Mouse (Mus musculus) common myeloid progenitor, adult 5-6 weeks (primary cell): Measurements from ENCODE around the gene Gm11939. TPM values are rescaled to one million over a fixed set of nuclear protein-coding genes. Genes with fewer than 3 reads are reported as not detected.
"Not testable (repeated sequence)": the region's sequence is repeated elsewhere in the genome, so short reads cannot be mapped to it uniquely, and the experiment has no call there.

Experiments used
- ATAC-seq: replicated peaks from 2 replicates; pipeline ENCODE4 v1.8.0; 2016; ENCODE audit warnings: low read depth, mild to moderate bottlenecking, moderate TSS enrichment, inconsistent platforms; ENCODE audit not compliant: poor library complexity, severe bottlenecking
- total RNA-seq: library from RNA; stranded (forward); fragments of 200-1000, 187-1606 nt; gene quantifications from 2 replicates; pipeline ENCODE4 v1.2.3, GENCODE M21; 2017

The Gm11939 gene
- total RNA-seq: not detected in 2 replicates

- ATAC-seq: no peak
Observed at GRCm38 (mm10) chr11:99559366-99559765, at the start of gene Gm11939. Gene Gm11939, minus strand, starts transcription at chr11:99559466.

- ATAC-seq: not testable (repeated sequence)
Observed at GRCm38 (mm10) chr11:99603208-99603607, 43.9 kb upstream of the Gm11939 start, which contains the start of gene Gm11938. Gene Gm11938, minus strand, starts transcription at chr11:99603308.

- not testable (repeated sequence) for ATAC-seq
Observed at GRCm38 (mm10) chr11:99597742-99598141, 38.5 kb upstream of the Gm11939 start, which contains the start of gene Krtap9-3. Gene Krtap9-3, minus strand, starts transcription at chr11:99598105.

- ATAC-seq: no peak
Observed at GRCm38 (mm10) chr11:99590981-99591380, 31.7 kb upstream of the Gm11939 start, which contains the start of gene Krtap1-3. Gene Krtap1-3, minus strand, starts transcription at chr11:99591339.

- no peak for ATAC-seq
Observed at GRCm38 (mm10) chr11:99585096-99585495, 25.8 kb upstream of the Gm11939 start.

- ATAC-seq: no peak
Observed at GRCm38 (mm10) chr11:99583245-99583704, 24.0 kb upstream of the Gm11939 start, which contains the start of gene Krtap1-4. Gene Krtap1-4, minus strand, starts transcription at chr11:99583654.

GRCm38 (mm10) chr11:99581564-99581963 is 22.3 kb upstream of the Gm11939 start:
- ATAC-seq: no peak

GRCm38 (mm10) chr11:99581051-99581450 is 21.8 kb upstream of the Gm11939 start:
- no peak for ATAC-seq

GRCm38 (mm10) chr11:99580636-99581035 is 21.4 kb upstream of the Gm11939 start, which contains the start of gene Krtap1-5:
Gene Krtap1-5, minus strand, starts transcription at chr11:99581016.
- no peak for ATAC-seq

GRCm38 (mm10) chr11:99574106-99574505 is 14.8 kb upstream of the Gm11939 start:
- ATAC-seq: peak; percentile 94

- ATAC-seq: no peak
Observed at GRCm38 (mm10) chr11:99573164-99573563, 13.9 kb upstream of the Gm11939 start.

- no peak for ATAC-seq
Observed at GRCm38 (mm10) chr11:99566530-99566929, 7.3 kb upstream of the Gm11939 start, which contains the start of gene Krtap3-1. Gene Krtap3-1, minus strand, starts transcription at chr11:99566630.

- ATAC-seq: no peak
Observed at GRCm38 (mm10) chr11:99562580-99562979, 3.3 kb upstream of the Gm11939 start.

GRCm38 (mm10) chr11:99557976-99558745 is 1.1 kb downstream of the Gm11939 start:
- ATAC-seq: no peak

GRCm38 (mm10) chr11:99556753-99557152 is 2.5 kb downstream of the Gm11939 start, which contains the start of gene Krtap3-2:
Gene Krtap3-2, minus strand, starts transcription at chr11:99556853.
- no peak for ATAC-seq

GRCm38 (mm10) chr11:99556195-99556594 is 3.1 kb downstream of the Gm11939 start:
- ATAC-seq: no peak

GRCm38 (mm10) chr11:99550765-99551164 is 8.5 kb downstream of the Gm11939 start, which contains the start of gene Krtap3-3:
Gene Krtap3-3, minus strand, starts transcription at chr11:99550865.
- ATAC-seq: no peak

- no peak for ATAC-seq
Observed at GRCm38 (mm10) chr11:99547892-99548291, 11.4 kb downstream of the Gm11939 start.

- ATAC-seq: no peak
Observed at GRCm38 (mm10) chr11:99539721-99540120, 19.5 kb downstream of the Gm11939 start.

GRCm38 (mm10) chr11:99521288-99521860 is 37.9 kb downstream of the Gm11939 start, which contains the start of gene Krt39:
Gene Krt39, minus strand, starts transcription at chr11:99521338.
- ATAC-seq: no peak

GRCm38 (mm10) chr11:99514098-99514497 is 45.2 kb downstream of the Gm11939 start:
- no peak for ATAC-seq
